Mouse (Mus musculus) T-cell, adult 2 months (primary cell): Measurements from ENCODE around the gene Pla2g3.

ENCODE experiments used
- DNase-seq: peaks from one replicate; pipeline ENCODE4 v3.0.0; 2022; ENCODE audit warnings: low spot score

Pla2g3 gene

GRCm38 (mm10) chr11:3487952-3488570 is at the start of gene Pla2g3:
Gene Pla2g3, plus strand, starts transcription at chr11:3488284.
- no peak for DNase-seq

- DNase-seq = no peak
Measured at GRCm38 (mm10) chr11:3441696-3442443, 46.2 kb upstream of the Pla2g3 start.

DNA sequence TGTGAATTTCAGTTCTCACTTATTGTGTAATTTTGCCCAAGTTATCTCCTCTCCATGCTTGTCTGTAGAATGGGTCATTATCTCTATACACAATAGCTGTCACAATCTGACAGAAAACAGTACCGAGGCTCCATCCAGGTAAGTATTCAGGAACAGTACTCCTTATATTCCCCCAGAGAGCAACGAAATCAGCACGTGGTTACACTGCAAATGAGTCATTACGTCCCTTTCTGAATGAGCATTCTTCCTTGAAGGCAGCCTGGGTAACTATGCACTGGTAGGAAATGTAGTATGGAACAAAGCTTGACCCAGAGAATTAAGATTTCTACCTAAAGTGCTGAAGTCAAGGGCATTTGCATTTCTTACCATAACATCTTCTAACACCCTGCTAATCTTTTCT is 45.4 kb upstream of the Pla2g3 start:
- DNase-seq = no peak

GRCm38 (mm10) chr11:3443091-3443490 is 45.0 kb upstream of the Pla2g3 start:
- no peak for DNase-seq

- no peak for DNase-seq
Measured at GRCm38 (mm10) chr11:3444875-3445274, 43.2 kb upstream of the Pla2g3 start.

DNA sequence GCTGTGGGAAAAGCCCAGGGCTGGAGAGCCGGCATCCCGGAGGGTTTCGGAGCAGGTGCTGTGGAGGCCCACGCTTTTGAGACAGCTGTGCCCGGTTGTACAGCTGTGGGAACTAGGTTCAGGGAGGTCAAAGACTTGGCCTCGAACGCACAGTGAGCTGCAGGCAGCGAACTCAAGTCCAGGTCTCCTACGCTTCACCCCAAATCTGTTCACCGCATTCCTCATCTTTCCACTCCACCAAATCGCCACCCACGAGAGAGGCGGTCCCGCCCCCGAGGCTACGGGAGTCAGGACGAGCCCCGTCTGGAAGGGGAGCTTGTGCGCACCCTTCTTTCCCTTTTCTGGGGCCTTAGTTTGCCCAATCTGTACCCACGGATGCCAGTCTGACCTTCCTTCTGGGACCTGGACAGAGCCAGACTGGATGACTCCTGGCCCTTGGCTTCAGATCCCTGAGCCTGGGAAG is 36.4 kb upstream of the Pla2g3 start:
- no peak for DNase-seq

DNA sequence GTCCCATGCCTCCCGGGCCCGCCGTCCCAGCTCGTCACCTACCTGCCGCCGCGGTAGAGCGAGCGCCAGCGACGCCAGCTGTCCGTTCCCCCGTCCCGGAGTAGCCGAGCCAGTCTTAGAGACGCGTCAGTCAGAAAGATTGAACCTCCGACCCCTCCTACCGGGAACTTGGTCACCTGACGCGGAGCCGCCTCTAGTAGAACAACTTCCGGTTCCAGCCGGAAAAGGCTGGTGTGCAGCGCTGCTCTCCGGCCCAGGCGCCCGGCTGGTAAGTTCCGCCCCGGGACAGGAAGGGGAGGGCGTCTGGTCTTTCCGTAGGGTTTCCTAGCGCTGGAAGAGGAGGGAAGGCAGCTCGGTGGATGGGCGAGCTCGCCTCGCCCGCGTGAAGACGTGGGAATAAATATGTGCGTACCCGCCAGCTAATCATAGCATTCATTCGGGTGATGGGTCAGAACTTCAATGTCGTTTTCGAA is 35.9 kb upstream of the Pla2g3 start, which contains the start of gene Rnf185:
Gene Rnf185, minus strand, starts transcription at position 197 of the 473 bp plus-strand sequence.
- DNase-seq = peak; percentile 94

DNA sequence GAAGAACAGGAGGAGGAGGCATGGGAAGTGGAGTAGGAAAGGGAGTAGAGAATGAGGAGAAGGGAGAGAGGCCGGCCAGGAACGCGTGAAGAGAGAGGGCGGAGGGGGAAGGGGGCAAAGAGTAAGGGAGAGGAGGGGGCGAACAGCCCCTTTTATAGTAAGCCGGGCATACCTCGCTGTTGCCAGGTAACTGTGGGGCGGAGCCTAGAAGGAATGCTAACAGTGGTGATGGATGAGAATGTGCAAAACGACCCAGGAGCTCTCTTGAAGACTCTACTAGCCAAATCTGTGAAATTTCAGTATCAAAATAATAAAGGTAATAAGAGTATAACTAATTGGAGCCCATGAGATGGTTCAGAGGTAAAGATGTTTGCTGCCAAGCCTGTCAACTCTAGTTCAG is 35.3 kb upstream of the Pla2g3 start:
- DNase-seq = peak; percentile 23

DNA sequence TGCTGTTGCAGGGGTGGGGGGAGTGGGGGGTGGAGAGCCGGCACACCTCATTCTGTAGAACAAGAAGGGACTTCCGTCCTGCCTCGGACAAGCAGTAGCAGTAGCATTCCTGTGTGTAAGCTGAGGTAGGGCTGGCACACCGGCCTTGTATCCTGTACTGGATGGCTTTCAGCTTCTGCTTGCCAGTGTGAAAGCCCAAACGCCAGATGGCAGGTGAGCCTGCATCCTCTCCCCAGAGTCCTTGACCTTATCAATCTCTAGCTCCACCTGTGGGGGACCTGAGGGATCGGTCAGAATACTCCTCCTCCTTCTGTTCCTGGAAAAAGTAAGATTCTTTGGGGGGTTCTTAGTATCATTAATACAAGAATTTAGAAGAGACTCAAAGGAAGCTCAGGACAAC is 34.6 kb upstream of the Pla2g3 start:
- no peak for DNase-seq

DNA sequence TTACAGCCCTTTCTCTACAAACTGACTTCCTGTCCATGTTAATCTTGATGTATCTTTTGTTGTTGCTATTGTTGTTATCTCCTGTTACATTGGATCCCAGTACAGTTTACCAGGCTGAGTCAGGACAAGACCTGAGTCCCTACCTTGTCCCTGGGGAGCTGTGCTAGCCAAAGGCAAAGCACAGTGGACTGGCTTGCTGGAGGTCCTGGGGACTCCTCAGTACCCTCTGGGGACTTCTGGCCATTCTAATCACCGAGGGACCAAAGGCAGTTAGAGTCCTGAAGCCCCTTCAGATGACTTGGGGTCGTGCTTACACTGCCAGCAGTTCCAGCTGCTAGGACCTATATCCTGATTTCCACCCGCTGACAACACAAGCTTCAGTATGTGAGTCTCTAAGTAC is 33.6 kb upstream of the Pla2g3 start:
- DNase-seq = no peak

GRCm38 (mm10) chr11:3456354-3456753 is 31.7 kb upstream of the Pla2g3 start:
- DNase-seq = peak; percentile 58

GRCm38 (mm10) chr11:3458428-3459104 is 29.5 kb upstream of the Pla2g3 start:
- DNase-seq = no peak

DNA sequence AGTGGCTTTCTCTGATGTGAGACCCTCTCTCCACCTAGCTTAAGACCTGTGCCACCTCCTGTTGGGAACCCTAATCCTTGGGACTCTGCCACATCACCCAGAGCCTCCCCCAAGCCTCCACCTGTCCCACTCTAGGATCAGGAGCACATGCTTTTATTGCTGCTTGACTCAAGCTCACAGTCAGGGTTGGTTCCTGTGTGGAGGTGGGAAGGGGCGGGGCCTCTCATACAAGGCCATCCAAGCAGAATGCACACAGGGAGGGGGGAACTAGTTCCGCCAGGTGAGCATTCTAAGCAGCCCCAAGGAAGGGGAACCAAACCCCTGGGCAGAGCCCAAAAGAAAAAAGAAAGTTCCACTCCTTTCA is 29.0 kb upstream of the Pla2g3 start:
- DNase-seq = no peak

- no peak for DNase-seq
Measured at GRCm38 (mm10) chr11:3462846-3463245, 25.2 kb upstream of the Pla2g3 start.

- no peak for DNase-seq
Measured at GRCm38 (mm10) chr11:3471448-3471850, 16.6 kb upstream of the Pla2g3 start.

DNA sequence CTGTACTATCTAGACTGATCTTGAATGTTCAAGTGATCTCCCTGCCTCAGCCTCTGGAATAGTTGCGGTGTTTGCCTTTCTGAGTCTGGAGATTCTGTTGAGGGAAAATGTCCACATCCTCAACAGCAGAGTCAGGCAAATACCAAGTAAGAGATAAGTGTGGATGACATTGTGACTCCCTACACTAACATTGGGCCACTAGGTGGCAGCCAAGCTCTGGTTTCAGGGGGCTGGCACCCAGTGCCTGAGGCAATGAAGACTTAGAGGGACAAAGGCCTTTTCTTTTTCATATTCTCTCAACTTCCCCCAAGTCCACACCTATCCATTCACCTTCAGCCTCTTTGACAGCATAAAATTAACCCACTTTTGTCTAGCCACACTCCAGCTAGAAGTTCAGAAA is 15.6 kb upstream of the Pla2g3 start:
- peak; percentile 62 for DNase-seq

DNA sequence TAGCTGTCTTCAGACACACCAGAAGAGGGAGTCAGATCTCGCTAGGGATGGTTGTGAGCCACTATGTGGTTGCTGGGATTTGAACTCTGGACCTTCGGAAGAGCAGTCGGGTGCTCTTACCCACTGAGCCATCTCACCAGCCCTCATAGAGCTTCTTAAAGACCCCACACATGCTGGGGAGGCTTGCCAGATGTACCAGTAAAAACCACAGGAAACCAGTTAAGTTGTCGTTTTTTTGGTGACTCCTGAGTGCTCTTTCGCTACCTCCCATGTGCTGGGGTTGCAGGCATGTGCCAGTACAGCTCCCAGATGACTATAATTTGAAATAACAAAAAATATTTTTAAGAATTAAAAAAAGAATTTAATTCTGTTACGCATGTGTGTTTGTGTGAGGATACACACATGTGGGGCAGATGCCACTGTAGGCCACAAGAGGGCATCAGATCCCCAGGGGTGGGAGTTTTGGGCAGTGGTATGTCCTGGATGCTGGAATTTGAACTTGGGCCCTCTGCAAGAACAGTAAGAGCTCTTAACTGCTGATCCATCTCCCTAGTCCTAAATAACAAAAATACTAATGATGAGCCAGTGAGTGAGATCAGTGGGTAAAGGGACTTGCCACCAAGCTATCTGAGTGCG is 13.5 kb upstream of the Pla2g3 start:
- DNase-seq = no peak

DNA sequence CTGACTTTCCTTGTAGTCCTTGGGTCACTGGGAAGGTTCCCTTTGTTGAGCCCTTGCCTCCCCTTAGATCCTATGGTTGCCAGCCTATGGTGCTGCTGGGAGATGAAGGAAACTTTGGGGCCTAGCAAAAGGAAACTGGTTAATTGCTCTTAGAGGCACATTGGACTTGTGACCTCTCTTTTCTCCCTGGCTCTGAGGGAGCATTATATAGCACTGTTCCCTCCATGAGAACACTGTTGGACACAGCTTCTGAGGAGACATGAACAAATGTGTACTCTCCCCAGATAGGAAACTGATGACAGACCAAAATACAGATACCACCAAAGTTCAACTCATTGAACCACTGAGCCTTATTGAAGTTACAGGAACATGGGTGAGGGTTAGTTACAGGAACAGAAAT is 12.6 kb upstream of the Pla2g3 start:
- no peak for DNase-seq

- DNase-seq = no peak
Measured at GRCm38 (mm10) chr11:3483980-3484642, 4.0 kb upstream of the Pla2g3 start.

GRCm38 (mm10) chr11:3486349-3486748 is 1.7 kb upstream of the Pla2g3 start:
- no peak for DNase-seq

DNA sequence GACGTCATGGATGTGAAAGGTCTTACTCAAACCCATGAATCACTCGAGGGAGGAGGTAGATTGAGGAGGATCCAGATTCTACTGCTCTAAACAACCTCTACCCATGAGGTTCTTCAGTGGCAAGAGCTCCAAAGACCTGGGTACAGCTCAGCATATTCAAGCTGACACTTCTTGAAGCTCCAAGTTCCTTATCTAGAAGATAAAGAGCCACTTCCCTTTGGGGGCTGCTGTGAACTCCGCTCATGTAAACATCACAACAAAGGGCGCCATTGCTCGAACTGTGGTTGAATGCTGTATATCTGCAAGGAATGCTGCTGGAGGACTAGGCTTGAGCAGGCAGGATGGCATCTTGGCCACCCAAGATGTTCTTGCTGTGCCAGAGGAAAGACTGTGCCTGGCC is 952 bp downstream of the Pla2g3 start:
- no peak for DNase-seq

DNA sequence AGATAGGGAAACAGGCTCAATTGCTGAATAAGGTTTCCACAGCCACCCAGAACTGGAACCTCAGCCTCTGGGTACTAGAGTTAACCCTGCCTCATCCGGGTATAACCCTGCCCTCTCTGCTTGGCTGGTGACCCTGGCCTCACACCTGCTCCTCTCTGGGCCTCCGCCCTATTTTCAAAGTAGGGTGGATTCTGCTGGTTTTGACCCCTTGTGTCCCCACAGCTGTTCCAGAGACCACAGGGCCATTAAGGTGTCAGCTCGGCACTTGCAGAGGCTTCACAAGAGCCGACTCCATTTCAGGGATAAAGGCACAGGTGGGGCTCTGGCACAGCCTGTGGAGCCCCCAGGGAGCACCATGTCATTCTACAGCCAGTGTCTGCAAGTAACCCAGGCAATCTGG is 4.7 kb downstream of the Pla2g3 start:
- no peak for DNase-seq
